Mouse (Mus musculus) T-cell, adult 2 months (primary cell): ENCODE results near the gene Dbn1.

ENCODE experiments used
- DNase-seq: peaks from one replicate; pipeline ENCODE4 v3.0.0; 2022; ENCODE audit warnings: low spot score

The Dbn1 gene

GRCm38 (mm10) chr13:55487578-55488498, at the start of gene Dbn1:
Dbn1 (minus strand) TSS chr13:55488111.
- DNase-seq, result no peak

GRCm38 (mm10) chr13:55536194-55537175, 48.6 kb upstream of the Dbn1 start, which contains the start of gene Ddx41:
Ddx41 (minus strand) TSS chr13:55536658.
- DNase-seq, result peak; percentile 100

- DNase-seq, result no peak
Measured at GRCm38 (mm10) chr13:55535796-55536193, 47.9 kb upstream of the Dbn1 start.

DNA sequence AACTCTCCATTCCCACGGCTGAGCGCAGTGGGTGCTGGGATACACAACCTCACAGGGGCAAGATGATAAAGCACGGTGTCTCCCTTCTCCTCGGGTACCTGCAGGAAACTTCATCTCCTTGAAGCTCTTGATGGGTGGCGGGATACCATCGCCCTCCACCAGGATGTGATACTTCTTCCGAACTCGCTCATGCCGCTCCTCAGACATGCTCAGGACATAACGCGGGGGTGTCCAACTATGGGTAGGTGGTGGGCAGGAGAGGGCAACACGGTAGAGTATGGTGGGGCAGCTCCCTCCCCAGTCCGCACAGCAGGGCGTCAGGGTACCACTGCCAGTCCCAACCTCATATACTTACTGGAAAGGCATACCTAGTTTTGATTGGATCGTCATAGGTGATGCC, 47.3 kb upstream of the Dbn1 start:
- no peak for DNase-seq

DNA sequence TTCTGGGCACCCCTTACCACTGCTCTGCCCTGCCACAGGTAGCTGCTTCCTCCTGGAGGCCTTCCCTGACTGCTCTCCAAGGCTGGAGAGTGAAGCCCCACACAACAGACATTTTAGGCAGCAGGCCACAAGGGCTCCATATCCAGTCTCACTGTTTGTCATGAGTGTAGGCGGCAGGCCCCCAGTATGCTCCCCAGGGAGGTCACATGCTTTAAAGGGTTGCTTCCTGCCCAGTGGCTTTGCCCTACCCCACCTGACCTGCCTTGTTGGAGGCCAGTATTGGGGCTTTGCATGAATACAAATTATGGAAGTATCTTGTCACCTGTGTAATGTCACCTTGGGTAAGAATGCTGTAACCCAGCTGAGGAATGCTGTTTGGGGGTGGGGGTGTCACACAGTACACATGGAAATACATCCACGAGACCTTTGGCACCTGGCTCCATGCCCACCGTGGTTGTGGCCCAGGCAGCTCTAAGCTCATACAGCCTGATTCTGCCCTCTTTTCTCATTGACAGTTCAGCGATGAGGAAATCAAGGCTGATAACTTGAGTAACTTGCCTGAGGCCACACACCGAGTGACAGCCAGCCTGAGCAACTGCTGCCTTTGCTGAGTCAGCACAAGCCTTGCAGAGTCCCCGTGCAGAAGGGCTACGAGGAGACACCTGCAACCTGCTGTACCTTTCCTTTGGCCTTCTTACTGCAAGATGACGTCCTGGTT, 41.4 kb upstream of the Dbn1 start, which contains the start of gene Dok3:
Dok3 (minus strand) TSS at position 99 of the 718 bp plus-strand sequence.
- DNase-seq, result no peak

DNA sequence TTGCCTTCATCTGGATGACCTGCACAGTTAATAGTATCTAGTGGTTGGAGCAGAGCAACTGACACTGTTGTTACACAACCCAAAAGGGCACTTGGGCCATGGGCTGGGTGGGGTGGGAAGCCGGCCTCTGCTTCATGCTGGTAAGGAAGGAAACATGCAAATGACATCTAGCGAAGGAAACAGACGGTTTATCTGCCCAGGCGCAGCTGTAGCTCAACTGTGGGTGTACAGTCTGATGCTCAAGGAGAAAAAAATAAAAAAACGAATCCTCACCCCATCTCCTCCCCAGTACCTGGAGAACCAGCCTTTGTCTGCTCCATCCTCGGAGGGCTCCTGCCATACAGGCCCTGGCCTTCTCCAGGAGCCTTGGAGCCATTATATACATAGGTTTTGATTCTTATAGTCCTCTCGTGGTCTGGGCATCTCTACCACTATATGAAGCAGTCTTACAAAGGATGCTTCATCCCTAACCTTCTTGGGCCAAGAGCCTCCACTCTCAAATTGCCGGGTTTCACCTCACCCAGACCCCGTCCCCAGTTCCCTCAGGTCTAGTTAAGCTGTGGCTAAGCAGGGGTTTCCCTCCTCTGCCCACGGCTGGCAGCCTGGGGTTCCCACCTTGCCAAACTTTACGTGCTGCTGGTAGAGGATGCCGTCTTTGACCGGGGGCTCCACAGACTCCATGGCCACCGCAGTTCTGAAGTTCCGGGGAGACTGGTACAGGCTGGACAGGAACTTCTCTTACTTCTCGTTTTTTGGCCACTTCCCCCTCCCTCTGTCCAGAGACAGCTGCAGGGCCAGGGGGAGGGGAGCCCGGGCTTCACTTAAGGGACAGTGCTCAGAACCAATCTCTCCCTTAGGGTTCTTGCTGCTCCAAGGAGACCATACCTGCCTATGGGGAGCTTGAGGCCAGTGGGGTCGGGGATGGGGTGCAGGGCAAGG, 40.2 kb upstream of the Dbn1 start:
- no peak for DNase-seq

DNA sequence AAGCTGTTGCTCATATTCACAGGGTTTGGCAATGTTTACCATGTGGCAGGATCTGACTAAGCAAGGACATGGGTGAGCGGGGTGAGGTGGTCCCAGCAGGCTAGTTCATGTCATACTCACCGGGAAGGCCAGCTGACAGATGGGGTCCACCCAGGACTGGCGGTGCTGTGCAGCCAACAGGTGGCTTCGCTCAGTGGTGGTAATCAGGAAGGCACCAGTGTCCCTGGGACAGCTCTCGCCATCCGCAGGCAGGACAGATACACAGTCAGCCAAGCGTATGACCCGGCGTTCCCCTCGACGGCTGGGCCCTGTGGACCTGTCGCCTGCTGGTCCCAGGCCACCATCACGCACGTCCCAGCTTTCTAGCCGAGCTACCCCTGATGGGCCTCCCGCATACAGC, 39.3 kb upstream of the Dbn1 start:
- DNase-seq, result no peak

- no peak for DNase-seq
Measured at GRCm38 (mm10) chr13:55525733-55526553, 38.0 kb upstream of the Dbn1 start.

- DNase-seq, result no peak
Measured at GRCm38 (mm10) chr13:55523951-55524600, 36.2 kb upstream of the Dbn1 start.

DNA sequence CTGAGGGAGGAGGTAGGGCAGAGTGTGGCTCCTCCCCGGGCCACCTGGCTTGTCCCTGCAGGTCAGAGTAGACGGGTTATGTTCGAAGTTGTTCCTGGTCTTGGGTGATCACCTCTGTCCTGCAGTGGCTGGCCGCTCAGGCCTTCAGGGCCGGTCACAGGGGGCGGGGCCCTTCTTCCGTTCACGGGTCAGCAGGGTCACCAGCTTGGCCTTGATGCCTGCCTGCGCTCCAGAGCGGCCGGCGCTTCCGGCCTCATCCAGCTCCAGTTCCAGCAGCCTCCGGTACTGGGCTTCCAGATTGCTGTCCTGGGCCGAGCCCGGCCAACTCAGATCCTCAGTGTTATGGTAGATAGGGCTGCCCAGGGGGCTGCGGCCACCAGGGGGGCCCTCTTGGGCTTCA, 35.4 kb upstream of the Dbn1 start:
- no peak for DNase-seq

GRCm38 (mm10) chr13:55522730-55523129, 34.8 kb upstream of the Dbn1 start:
- DNase-seq, result no peak

GRCm38 (mm10) chr13:55519606-55520005, 31.7 kb upstream of the Dbn1 start:
- DNase-seq, result no peak

GRCm38 (mm10) chr13:55516955-55517354, 29.0 kb upstream of the Dbn1 start:
- DNase-seq, result peak; percentile 83

DNA sequence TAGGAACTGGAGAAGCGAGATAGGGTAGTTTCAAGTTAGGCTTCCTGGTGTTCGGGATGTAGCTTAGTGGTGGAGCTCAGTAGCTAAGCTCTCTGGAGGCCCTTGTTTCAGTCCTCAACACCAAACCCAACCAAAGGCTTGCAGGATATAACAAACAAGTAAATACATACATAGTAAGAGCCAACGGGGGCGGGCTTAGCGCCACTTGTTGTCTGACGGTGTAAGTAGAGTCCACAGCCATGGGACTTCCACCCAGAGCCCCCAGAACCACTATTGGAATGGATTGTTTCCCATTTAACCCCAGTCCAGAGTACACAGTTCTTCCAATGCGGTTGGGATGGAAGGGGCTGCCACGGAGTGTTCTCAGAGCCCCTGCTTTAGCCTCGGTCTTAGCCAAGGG, 25.9 kb upstream of the Dbn1 start:
- no peak for DNase-seq

DNA sequence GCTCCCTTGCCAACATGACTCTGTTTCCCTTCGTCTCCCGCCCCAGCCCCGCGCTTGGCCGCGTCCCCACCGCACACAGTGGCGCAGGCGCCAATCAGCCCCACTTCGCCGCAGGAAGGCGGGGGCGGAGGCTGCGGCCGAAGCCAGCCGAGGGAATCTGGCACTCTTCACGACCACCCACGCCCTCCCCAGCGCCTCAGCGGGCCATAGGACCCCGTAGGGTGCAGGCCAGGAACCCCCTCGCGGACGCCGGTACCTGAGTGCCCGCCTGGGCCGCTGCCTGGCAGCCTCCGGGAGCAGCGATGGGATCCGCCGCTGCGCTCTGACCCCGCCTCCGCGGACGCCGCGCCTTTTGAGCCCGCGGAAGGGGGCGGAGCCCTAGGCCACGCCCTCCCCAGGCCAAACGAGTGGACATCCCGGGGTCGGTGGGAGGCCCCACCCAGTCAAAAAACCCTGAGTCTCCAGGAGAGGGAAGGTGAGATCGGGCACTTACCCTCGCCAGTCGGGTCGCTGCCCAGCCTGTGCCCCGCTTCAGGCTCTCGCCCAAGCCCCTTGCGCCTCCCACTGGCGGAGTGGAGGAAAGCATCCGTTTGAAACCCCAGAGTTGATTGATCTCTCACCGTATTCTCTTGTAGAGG, 25.3 kb upstream of the Dbn1 start, which contains the start of gene Pdlim7:
Pdlim7 (minus strand) TSS at position 566 of the 638 bp plus-strand sequence.
- peak; percentile 82 for DNase-seq

DNA sequence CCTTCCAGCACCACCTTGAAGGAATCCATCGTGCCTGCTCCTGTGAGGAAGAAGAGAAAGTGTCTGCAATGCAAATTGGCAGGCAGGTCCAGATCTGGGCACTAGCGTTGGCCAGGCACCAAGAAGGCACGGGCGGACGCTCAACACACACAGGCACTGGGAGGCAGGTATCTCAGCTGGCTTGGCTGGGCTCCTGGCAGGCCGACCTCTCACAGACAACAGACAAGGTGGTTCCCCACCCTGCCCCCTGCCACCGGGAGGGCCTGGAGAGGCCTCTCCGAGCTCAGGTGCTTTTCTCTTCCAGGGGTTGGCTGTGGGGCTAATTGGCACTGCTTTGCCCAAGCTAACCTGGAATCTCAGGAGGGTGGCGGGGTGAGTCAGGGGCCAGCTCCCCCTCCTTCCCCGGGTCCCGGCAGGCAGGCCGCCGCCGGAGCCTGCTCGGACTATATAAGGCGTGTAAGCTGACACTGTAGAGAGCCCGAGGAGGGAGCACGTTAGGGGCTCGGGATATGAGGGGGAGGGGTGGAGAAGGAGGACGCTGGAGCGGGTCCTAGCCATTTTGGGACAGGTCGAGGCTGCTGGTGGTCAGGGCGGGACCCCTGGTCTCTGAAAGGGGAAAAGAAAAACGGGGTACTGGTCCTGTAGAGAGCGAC, 24.6 kb upstream of the Dbn1 start:
- DNase-seq, result no peak

- no peak for DNase-seq
Measured at GRCm38 (mm10) chr13:55511492-55511861, 23.6 kb upstream of the Dbn1 start.
